Mouse (Mus musculus) spleen, adult 10 weeks (tissue): ENCODE data around the gene Tgif2lx2. TPM values are rescaled to one million over a fixed set of nuclear protein-coding genes. Genes with fewer than 3 reads are reported as not detected.

Source experiments
- polyA plus RNA-seq: library from polyadenylated mRNA; stranded (reverse); fragments of 350-450 nt; fragmentation: Illumina TruSeq; extraction: RNeasy Lipid Tissue Mini Kit (QIAGEN cat#74804); gene quantifications from one replicate; pipeline ENCODE4 v1.2.3, GENCODE M21; 2015; ENCODE audit warnings: low replicate concordance; ENCODE audit not compliant: insufficient read depth

Tgif2lx2 gene
- polyA plus RNA-seq = not detected

DNA sequence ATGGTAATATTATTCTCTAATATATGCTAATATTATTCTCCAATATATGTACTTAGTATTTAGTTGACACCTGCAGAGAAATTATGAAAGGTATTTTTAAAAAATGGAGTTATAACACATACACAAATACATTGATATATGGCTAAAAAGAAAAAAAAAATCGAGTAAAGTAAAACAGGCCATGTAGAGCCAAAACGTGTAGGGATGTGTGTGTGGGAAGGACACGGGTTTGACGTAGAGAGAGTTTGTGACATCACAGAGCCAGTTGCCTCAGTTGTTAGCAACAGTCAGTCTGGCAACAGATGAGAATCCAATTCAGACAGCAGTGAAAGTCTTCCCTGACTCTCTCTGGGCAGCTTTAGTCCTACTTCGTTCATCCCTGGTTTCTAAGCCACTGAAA lies at the start of gene Tgif2lx2:
Gene Tgif2lx2, plus strand, starts transcription at position 301 of the 400 bp plus-strand sequence.

Other genes with a start within 250 kb of the Tgif2lx2 start
- not detected for gene Tgif2lx1, start 53.5 kb downstream of the Tgif2lx2 start, polyA plus RNA-seq